Mouse (Mus musculus) brain, embryonic 14.5 days (tissue): ENCODE measurements around the gene Cd19.

ENCODE experiments used
- CTCF ChIP-seq: fragments of 200-500 bp; IDR thresholded peaks from 2 replicates; pipeline ENCODE4 v1.5.1; 2012; ENCODE audit warnings: inconsistent platforms, mild to moderate bottlenecking, moderate library complexity, borderline replicate concordance; ENCODE audit not compliant: insufficient read depth, insufficient read length; ENCODE audit errors: extremely low read depth
- POLR2A ChIP-seq: fragments of 200-500 bp; IDR thresholded peaks from 2 replicates; pipeline ENCODE4 v1.6.1; 2012; ENCODE audit warnings: mild to moderate bottlenecking, inconsistent platforms, borderline replicate concordance; ENCODE audit not compliant: poor library complexity, insufficient read depth, insufficient read length, severe bottlenecking; ENCODE audit errors: extremely low read depth

DNA sequence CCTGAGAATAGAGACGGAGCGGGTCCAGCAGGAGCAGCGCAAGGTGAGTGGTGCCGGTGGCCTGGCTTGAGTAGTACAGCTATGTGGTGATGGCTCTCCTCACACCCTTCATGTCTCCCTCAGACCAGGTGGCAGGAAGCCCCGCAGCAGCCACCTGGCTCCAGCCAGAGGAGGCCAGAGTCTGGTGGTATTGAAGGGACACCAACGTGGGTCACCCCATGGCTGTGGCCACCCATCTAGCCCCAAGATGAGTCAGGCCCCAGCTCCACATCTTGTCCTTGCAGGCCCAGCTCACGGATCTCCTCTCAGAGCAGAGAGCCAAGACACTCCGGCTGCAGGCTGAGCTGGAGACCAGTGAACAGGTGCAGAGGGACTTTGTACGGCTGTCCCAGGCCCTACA, 29.8 kb upstream of the Cd19 start:
- TF ChIP-seq CTCF (no peak), POLR2A (no peak)
